Mouse (Mus musculus) cerebellum, adult 2 months (tissue): ENCODE data around the gene Arhgap15. TPM values are rescaled to one million over a fixed set of nuclear protein-coding genes. Genes with fewer than 3 reads are reported as not detected.

Experiments
- DNase-seq, 2 experiments: peaks; one replicate each; pipeline ENCODE4 v3.0.0; 2021
- H3K27ac ChIP-seq: fragments of 200-500 bp; 2 replicates; pipeline ENCODE4 v1.5.1; 2012; ENCODE audit warnings: low read length, control low read depth, inconsistent platforms; ENCODE audit not compliant: insufficient read depth
- H3K27me3 ChIP-seq: fragments of 200-500 bp; 2 replicates; pipeline ENCODE4 v1.6.1; 2012; ENCODE audit warnings: inconsistent platforms, mild to moderate bottlenecking, low read length, moderate library complexity; ENCODE audit not compliant: control insufficient read depth, insufficient read depth
- H3K4me1 ChIP-seq: fragments of 200-500 bp; 2 replicates; pipeline ENCODE4 v1.6.1; 2011; ENCODE audit warnings: low read length; ENCODE audit not compliant: control insufficient read depth, insufficient read depth
- H3K4me3 ChIP-seq: fragments of 200-500 bp; replicated peaks from 2 replicates; pipeline ENCODE3; 2011; ENCODE audit warnings: mild to moderate bottlenecking, low read depth, low read length, control low read depth; ENCODE audit not compliant: insufficient read depth
- CTCF ChIP-seq: fragments of 200-500 bp; IDR thresholded peaks from 2 replicates; pipeline ENCODE4 v1.5.1; 2011; ENCODE audit warnings: low read depth, mild to moderate bottlenecking, control low read depth, low read length, moderate library complexity, borderline replicate concordance; ENCODE audit not compliant: insufficient read depth
- POLR2A ChIP-seq: fragments of 200-500 bp; IDR thresholded peaks from 2 replicates; pipeline ENCODE4 v1.6.1; 2011; ENCODE audit warnings: low read length, control low read depth, borderline replicate concordance; ENCODE audit not compliant: insufficient read depth
- WGBS: fragments of 180-500 bp; shearing (Covaris S2); methylation state at CpG from one replicate; pipeline ENCODE4 v1.1.7; 2018; 5-methylcytosine and 5-hydroxymethylcytosine counted together
- polyA plus RNA-seq: library from polyadenylated mRNA; depleted of rRNA; stranded (reverse); fragments of >200 nt; gene quantifications from 2 replicates; pipeline ENCODE4 v1.2.3, GENCODE M21; 2012; rRNA removed

Arhgap15 gene
- polyA plus RNA-seq, 1 experiment: 2.3 TPM

- DNase-seq: no peak
- Histone ChIP-seq H3K4me1 (no peaks in the 10 kb centered on the region), H3K27me3 (no peaks in the 10 kb centered on the region), H3K27ac (no peak overlapping the region), H3K4me3 (no peak overlapping the region)
- WGBS: 69% methylated on average over 2 of the region's 2 CpGs
- no peak for TF ChIP-seq POLR2A
- TF ChIP-seq CTCF: no peak
Observed at GRCm38 (mm10) chr2:44444938-44445337, 696.3 kb downstream of the Arhgap15 start.

Other genes with a start within 250 kb of the Arhgap15 start
- gene Kynu, start 193.5 kb upstream of the Arhgap15 start, polyA plus RNA-seq: 0.05 TPM in 2 replicates